Mouse (Mus musculus) embryonic fibroblast, embryonic 13.5 days (primary cell): ENCODE results near the gene Cox4i2.

Source experiments
- CTCF ChIP-seq: IDR thresholded peaks from 2 replicates; pipeline ENCODE4 v1.5.1; 2011; ENCODE audit warnings: mild to moderate bottlenecking, control low read depth, low read length, moderate library complexity, borderline replicate concordance; ENCODE audit not compliant: insufficient read depth
- POLR2A ChIP-seq: IDR thresholded peaks from 2 replicates; pipeline ENCODE4 v1.6.1; 2011; ENCODE audit warnings: low read depth, mild to moderate bottlenecking, control low read depth, low read length, moderate library complexity

DNA sequence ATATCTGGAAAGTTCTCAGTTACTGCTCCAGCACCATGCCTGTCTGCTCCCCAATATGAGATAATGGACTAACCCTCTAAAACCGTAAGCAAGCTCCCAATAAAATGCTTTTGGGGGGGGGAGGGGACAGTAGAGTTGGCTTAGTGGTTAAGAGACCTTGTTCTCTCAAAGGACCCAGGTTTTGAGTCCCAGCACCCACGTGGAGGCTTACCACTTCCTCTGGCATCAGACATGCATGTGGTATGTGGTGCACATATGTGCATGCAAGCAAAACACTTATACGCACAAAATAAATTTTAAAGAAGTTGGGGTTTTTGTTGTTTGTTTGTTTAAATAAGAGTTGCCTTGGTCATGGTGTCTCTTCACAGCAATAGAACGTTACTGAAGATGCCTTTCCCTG lies 21.4 kb downstream of the Cox4i2 start:
- TF ChIP-seq CTCF = no peak
- no peak for TF ChIP-seq POLR2A
